Mouse (Mus musculus) liver, embryonic 12.5 days (tissue): ENCODE measurements around the gene Adgrg6. TPM values are rescaled to one million over a fixed set of nuclear protein-coding genes. Genes with fewer than 3 reads are reported as not detected.

Source experiments
- ATAC-seq: fragments of 200-750 bp; cut with Nextera tagmentation; 2 replicates; pipeline ENCODE4 v1.8.0; 2017; ENCODE audit warnings: moderate number of reproducible peaks, mild to moderate bottlenecking, moderate library complexity
- H3K27ac ChIP-seq: fragments of 300-500 bp; sonication (generic); 2 replicates; pipeline ENCODE4 v1.5.1; 2016; ENCODE audit warnings: mild to moderate bottlenecking
- H3K27me3 ChIP-seq: fragments of 300-500 bp; sonication (generic); replicated peaks from 2 replicates; pipeline ENCODE4 v1.6.1; 2016; ENCODE audit warnings: mild to moderate bottlenecking, moderate library complexity
- H3K36me3 ChIP-seq: fragments of 300-500 bp; sonication (generic); 2 replicates; pipeline ENCODE4 v1.6.1; 2016; ENCODE audit warnings: mild to moderate bottlenecking, moderate library complexity
- H3K4me1 ChIP-seq: fragments of 300-500 bp; sonication (generic); 2 replicates; pipeline ENCODE4 v1.6.1; 2016
- H3K4me2 ChIP-seq: fragments of 300-500 bp; sonication (generic); 2 replicates; pipeline ENCODE4 v1.6.1; 2016; ENCODE audit warnings: mild to moderate bottlenecking, moderate library complexity
- H3K4me3 ChIP-seq: fragments of 300-500 bp; sonication (generic); 2 replicates; pipeline ENCODE4 v1.5.1; 2016; ENCODE audit warnings: mild to moderate bottlenecking, moderate library complexity
- H3K9ac ChIP-seq: fragments of 300-500 bp; sonication (generic); 2 replicates; pipeline ENCODE4 v1.6.1; 2016; ENCODE audit warnings: mild to moderate bottlenecking, moderate library complexity
- H3K9me3 ChIP-seq: fragments of 300-500 bp; sonication (generic); replicated peaks from 2 replicates; pipeline ENCODE4 v1.6.1; 2016; ENCODE audit warnings: mild to moderate bottlenecking, moderate library complexity
- WGBS: fragments of 180-500 bp; shearing (Covaris S2); methylation state at CpG from one replicate; pipeline ENCODE4 v1.1.7; 2016; ENCODE audit not compliant: insufficient replicate concordance; 5-methylcytosine and 5-hydroxymethylcytosine counted together
- polyA plus RNA-seq: library from polyadenylated mRNA; unstranded; fragments of >200 nt; fragmentation: Nextera tagmentation; extraction: Ambion mirVana; gene quantifications from 2 replicates; pipeline ENCODE4 v1.2.1, GENCODE M21; 2016

Adgrg6 gene
- polyA plus RNA-seq, 1 experiment from 2014 or later = 1.1 TPM

DNA sequence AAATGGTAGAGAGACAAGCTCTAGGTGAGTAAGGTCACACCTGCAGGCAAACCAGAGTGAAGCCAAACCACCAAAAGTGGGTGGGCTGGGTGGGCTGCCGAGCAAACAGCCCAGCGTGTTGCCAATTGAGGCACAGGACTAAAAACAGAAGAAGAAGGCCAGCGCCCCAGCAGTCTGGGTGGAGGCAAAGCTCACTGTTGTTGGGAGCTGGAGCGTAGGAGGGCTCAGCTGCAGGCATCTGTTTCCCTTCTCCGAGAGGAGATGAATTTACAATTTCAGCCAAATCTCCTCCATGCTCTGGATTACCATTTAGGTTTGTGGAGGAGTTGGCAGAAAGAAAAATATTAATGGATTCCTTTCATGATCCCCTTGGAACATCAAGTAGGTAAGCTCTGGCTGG, 64.5 kb downstream of the Adgrg6 start:
- H3K4me3 ChIP-seq = no peak overlapping the region
- no peaks in the 10 kb centered on the region for H3K9me3 ChIP-seq
- H3K27ac ChIP-seq = no peak overlapping the region
- ATAC-seq = no peak
- H3K4me2 ChIP-seq = no peak overlapping the region
- no peaks in the 10 kb centered on the region for H3K36me3 ChIP-seq
- WGBS = 69% methylated on average over 5 of the region's 5 CpGs
- H3K9ac ChIP-seq = no peak overlapping the region
- no peaks in the 10 kb centered on the region for H3K4me1 ChIP-seq
- no peaks in the 10 kb centered on the region for H3K27me3 ChIP-seq

DNA sequence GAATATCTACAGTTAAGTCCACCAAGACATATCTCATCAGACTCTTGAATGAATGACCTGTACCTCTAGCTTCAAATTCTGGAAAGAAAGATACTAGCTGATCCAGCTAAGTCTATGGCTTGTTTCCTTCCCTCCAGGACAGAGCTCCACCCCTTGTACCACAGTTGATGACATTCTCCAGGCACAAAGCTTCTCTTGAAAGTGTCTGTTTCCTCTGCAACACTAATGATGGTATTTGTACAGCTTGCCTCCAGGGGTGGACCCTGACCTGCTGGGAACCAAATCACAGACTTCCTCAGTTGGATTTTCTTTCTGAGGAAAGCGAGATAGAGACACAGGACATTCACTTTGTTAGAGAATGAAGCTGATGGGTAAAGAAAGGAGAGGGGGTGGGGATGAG, 69.1 kb downstream of the Adgrg6 start:
- Histone ChIP-seq H3K36me3 (no peaks in the 10 kb centered on the region), H3K4me3 (no peak overlapping the region), H3K4me1 (no peaks in the 10 kb centered on the region), H3K27me3 (no peaks in the 10 kb centered on the region), H3K9ac (no peak overlapping the region), H3K9me3 (no peaks in the 10 kb centered on the region), H3K4me2 (no peak overlapping the region), H3K27ac (no peak overlapping the region)
- 44% methylated on average over 1 of the region's 1 CpGs for WGBS
- ATAC-seq = no peak

DNA sequence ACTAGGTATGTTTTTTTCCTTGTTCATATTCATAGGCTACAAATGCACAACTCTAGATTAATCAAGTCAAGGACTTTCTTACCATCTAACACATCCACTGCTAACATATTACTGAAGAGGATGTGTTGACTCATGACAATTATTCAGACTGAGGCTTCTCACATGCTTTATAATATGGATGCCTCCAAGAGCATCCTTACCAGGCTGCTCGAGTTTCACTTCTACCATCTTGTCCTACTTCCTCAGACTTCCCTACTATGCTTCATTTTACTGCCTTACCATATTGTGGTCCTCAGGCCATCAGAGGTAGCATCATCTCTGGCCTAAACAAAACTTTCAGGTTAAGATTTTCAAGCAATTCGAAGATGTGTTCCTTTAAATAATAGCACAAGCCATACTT, 69.8 kb downstream of the Adgrg6 start:
- Histone ChIP-seq H3K4me3 (no peak overlapping the region), H3K4me1 (no peaks in the 10 kb centered on the region), H3K4me2 (no peak overlapping the region), H3K27ac (no peak overlapping the region), H3K9ac (no peak overlapping the region), H3K27me3 (no peaks in the 10 kb centered on the region), H3K36me3 (no peaks in the 10 kb centered on the region), H3K9me3 (no peaks in the 10 kb centered on the region)
- WGBS = 50% methylated on average over 2 of the region's 2 CpGs
- no peak for ATAC-seq

GRCm38 (mm10) chr10:14474541-14475305, 70.7 kb downstream of the Adgrg6 start:
- Histone ChIP-seq H3K9me3 (no peaks in the 10 kb centered on the region), H3K9ac (no peak overlapping the region), H3K36me3 (no peaks in the 10 kb centered on the region), H3K4me2 (no peak overlapping the region), H3K27ac (no peak overlapping the region), H3K4me1 (no peaks in the 10 kb centered on the region), H3K27me3 (no peaks in the 10 kb centered on the region), H3K4me3 (no peak overlapping the region)
- 54% methylated on average over 8 of the region's 8 CpGs for whole genome bisulfite sequencing
- ATAC-seq = no peak

- Histone ChIP-seq H3K36me3 (no peaks in the 10 kb centered on the region), H3K9ac (no peak overlapping the region), H3K9me3 (no peaks in the 10 kb centered on the region), H3K4me3 (no peak overlapping the region), H3K4me2 (no peak overlapping the region), H3K27me3 (no peaks in the 10 kb centered on the region), H3K4me1 (no peaks in the 10 kb centered on the region), H3K27ac (no peak overlapping the region)
- 51% methylated on average over 5 of the region's 5 CpGs for WGBS
- ATAC-seq = no peak
Measured at GRCm38 (mm10) chr10:14471039-14471550, 74.4 kb downstream of the Adgrg6 start.

GRCm38 (mm10) chr10:14468623-14469022, 76.8 kb downstream of the Adgrg6 start:
- no peak overlapping the region for H3K4me2 ChIP-seq
- no peaks in the 10 kb centered on the region for H3K27me3 ChIP-seq
- WGBS = 67% methylated on average over 10 of the region's 10 CpGs
- no peaks in the 10 kb centered on the region for H3K4me1 ChIP-seq
- H3K36me3 ChIP-seq = no peaks in the 10 kb centered on the region
- no peak overlapping the region for H3K27ac ChIP-seq
- no peak for ATAC-seq
- no peak overlapping the region for H3K9ac ChIP-seq
- H3K4me3 ChIP-seq = no peak overlapping the region
- H3K9me3 ChIP-seq = no peaks in the 10 kb centered on the region

DNA sequence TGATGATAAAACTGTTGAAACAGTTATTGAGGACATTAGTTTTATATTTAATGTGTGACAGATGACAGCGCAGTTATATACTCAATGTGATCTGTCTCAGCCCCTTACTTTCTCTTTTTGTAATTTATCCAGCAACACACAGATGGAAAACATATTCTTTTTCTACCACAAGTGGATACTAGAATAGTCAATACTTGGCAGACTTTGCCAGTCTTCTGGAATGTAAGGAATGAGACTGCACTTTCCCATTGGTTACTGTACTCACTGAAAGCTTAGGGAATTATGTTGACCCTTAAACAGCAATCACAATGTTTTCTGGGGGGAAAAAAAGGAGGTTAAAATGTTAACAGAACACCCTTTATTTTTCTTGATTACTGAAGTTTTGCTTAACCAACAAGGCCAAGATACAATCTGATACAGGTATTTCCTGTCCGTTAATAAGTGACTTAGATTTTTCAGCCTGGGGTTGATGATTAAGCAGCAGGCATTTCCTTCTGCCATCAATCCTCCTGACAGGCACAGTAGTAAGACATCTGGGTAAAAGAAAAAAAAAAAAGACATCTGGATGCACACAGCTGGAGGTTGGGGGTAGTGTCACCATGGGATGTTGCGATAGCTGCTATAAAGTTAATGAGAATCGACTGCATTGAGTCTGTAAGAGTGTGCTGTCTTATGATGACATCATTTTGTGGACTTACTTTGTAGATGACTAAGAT, 81.5 kb downstream of the Adgrg6 start:
- Histone ChIP-seq H3K4me2 (no peak overlapping the region), H3K9ac (no peak overlapping the region), H3K36me3 (no peaks in the 10 kb centered on the region), H3K27ac (no peak overlapping the region), H3K27me3 (no peaks in the 10 kb centered on the region), H3K4me1 (0 out of 2 replicates have a peak, but pooled peaks cover 3% of the 10 kb centered on the region), H3K4me3 (no peak overlapping the region), H3K9me3 (no peaks in the 10 kb centered on the region)
- WGBS = 65% methylated on average over 4 of the region's 4 CpGs
- no peak for ATAC-seq

- ATAC-seq = no peak
- Histone ChIP-seq H3K9ac (no peak overlapping the region), H3K27ac (no peak overlapping the region), H3K4me3 (no peak overlapping the region), H3K4me1 (0 out of 2 replicates have a peak, but pooled peaks cover 3% of the 10 kb centered on the region), H3K4me2 (no peak overlapping the region), H3K27me3 (no peaks in the 10 kb centered on the region), H3K36me3 (no peaks in the 10 kb centered on the region), H3K9me3 (no peaks in the 10 kb centered on the region)
- WGBS = 57% methylated on average over 4 of the region's 4 CpGs
Measured at GRCm38 (mm10) chr10:14460933-14461514, 84.4 kb downstream of the Adgrg6 start.

GRCm38 (mm10) chr10:14460252-14460932, 85.1 kb downstream of the Adgrg6 start:
- peak; percentile 37; the same call in 1 of the 2 replicates for ATAC-seq
- Histone ChIP-seq H3K4me1 (0 out of 2 replicates have a peak, but pooled peaks cover 3% of the 10 kb centered on the region), H3K36me3 (no peaks in the 10 kb centered on the region), H3K27ac (0 out of 2 replicates have a peak overlapping the region, but pooled peaks have one; percentile 30), H3K27me3 (no peaks in the 10 kb centered on the region), H3K4me2 (no peak overlapping the region), H3K9me3 (no peaks in the 10 kb centered on the region), H3K9ac (no peak overlapping the region), H3K4me3 (no peak overlapping the region)
- WGBS = 22% methylated on average over 5 of the region's 5 CpGs

- Histone ChIP-seq H3K27ac (no peak overlapping the region), H3K27me3 (no peaks in the 10 kb centered on the region), H3K4me2 (no peak overlapping the region), H3K4me1 (0 out of 2 replicates have a peak, but pooled peaks cover 3% of the 10 kb centered on the region), H3K9me3 (no peaks in the 10 kb centered on the region), H3K4me3 (no peak overlapping the region), H3K36me3 (no peaks in the 10 kb centered on the region), H3K9ac (no peak overlapping the region)
- WGBS = 41% methylated on average over 7 of the region's 7 CpGs
- no peak for ATAC-seq
Measured at GRCm38 (mm10) chr10:14459819-14460218, 85.6 kb downstream of the Adgrg6 start.

- Histone ChIP-seq H3K27ac (no peak overlapping the region), H3K4me3 (no peak overlapping the region), H3K9ac (no peak overlapping the region), H3K4me1 (0 out of 2 replicates have a peak, but pooled peaks cover 3% of the 10 kb centered on the region), H3K36me3 (no peaks in the 10 kb centered on the region), H3K4me2 (no peak overlapping the region), H3K9me3 (no peaks in the 10 kb centered on the region), H3K27me3 (no peaks in the 10 kb centered on the region)
- WGBS = 82% methylated on average over 10 of the region's 10 CpGs
- ATAC-seq = no peak
Measured at GRCm38 (mm10) chr10:14459330-14459729, 86.1 kb downstream of the Adgrg6 start.
